ENCODE assay signal across 17 mouse cellular contexts in the genomic region with DNA sequence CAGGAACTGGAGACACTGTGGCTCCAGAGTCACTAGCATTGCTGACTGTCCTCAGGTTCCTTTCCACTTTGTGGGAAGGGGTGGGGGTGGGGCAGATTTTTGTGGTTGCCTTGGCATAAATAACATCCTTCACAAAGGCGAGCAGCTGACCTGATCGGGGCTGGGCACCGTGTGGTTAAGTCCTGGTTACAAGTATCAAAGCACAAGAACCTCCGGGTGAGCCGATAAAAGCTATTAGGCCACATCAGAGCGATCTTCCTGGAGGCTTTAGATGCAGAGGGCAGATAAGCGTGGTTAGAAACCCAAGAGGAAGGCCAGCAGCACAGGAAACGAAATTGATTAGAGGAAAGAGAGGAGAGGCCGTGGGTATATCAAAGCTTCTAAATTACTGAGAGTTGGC. TPM values are rescaled to one million over a fixed set of nuclear protein-coding genes. Genes with fewer than 3 reads are reported as not detected.
DNase-seq lines count a peak whose midpoint lies in the region; ATAC-seq and TF ChIP-seq lines count a peak whose summit lies in the region.
"Had no signal": no experiment of that assay in that cellular context is flagged by ENCODE, and none has a peak within 500 bp of the region (broad histone marks: within the 10 kb centered on the region; RNA-seq: fewer than 3 reads in every experiment).

No protein-coding gene starts in this region.

- H3K27ac ChIP-seq in hindbrain, embryonic 11.5 days (ENCODE audit: low read depth, low read length), result no peak overlapping the region
- H3K27ac ChIP-seq in hindbrain, postnatal 0 days, result no peak overlapping the region
- H3K27ac ChIP-seq in MEL (ENCODE audit: control insufficient read depth, low read depth, low read length), result no peak overlapping the region
- H3K27ac ChIP-seq in embryonic facial prominence, embryonic 10.5 days (replicated peaks), result peak overlapping the region; percentile 48
- H3K27ac ChIP-seq in intestine, postnatal 0 days (ENCODE audit: low read depth, low read length), result no peak overlapping the region
- H3K27ac ChIP-seq: limb, embryonic 13.5 days had no signal

- TF ChIP-seq RAD21 in MEL (IDR thresholded peaks at IDR 0.05; ENCODE audit: low read depth, low read length), result no peak

- H3K4me2 ChIP-seq in hindbrain, embryonic 11.5 days (replicated peaks; ENCODE audit: low read depth, low read length), result no peak overlapping the region
- H3K4me2 ChIP-seq in hindbrain, postnatal 0 days (ENCODE audit: low read depth, low read length), result no peak overlapping the region
- H3K4me2 ChIP-seq in myocyte (ENCODE audit: low read depth), result peak overlapping the region; percentile 15
- no peak overlapping the region for H3K4me2 ChIP-seq in intestine, postnatal 0 days (replicated peaks; ENCODE audit: low read depth)
- H3K4me2 ChIP-seq: heart, embryonic 12.5 days; limb, embryonic 13.5 days had no signal

- no peak for DNase-seq in hindbrain, embryonic 11.5 days (ENCODE audit: low spot score)
- no peak for DNase-seq in hindbrain, postnatal 0 days (ENCODE audit: low spot score)
- peak; percentile 40 for DNase-seq in MEL (ENCODE audit: low read depth, low spot score)
- DNase-seq in embryonic facial prominence, embryonic 10.5 days (ENCODE audit: low spot score), result peak; percentile 62
- DNase-seq in right cerebral cortex, postnatal 25 days, result no peak
- DNase-seq: adrenal gland, adult 2 months; cerebellum, adult 9-11 months; forebrain, postnatal 0 days; gastrocnemius, postnatal 14 days; heart, postnatal 4 days; kidney, adult 11 months; lung, postnatal 4 days had no signal

- no peaks in the 10 kb centered on the region for H3K36me3 ChIP-seq in hindbrain, embryonic 11.5 days (ENCODE audit: control insufficient read depth, insufficient read depth, low read length)
- no peaks in the 10 kb centered on the region for H3K36me3 ChIP-seq in hindbrain, postnatal 0 days (ENCODE audit: insufficient read depth, low read length)
- peaks cover 0 to 3% of the 10 kb centered on the region in 2 experiments; a peak in 2 of 4 replicates for H3K36me3 ChIP-seq in MEL (ENCODE audit: control insufficient read depth in 1 of 2, insufficient read depth in 2 of 2, low read length in 2 of 2)
- H3K36me3 ChIP-seq in embryonic facial prominence, embryonic 10.5 days (replicated peaks), result no peaks in the 10 kb centered on the region
- H3K36me3 ChIP-seq in myocyte (ENCODE audit: control insufficient read depth, insufficient read depth), result peaks cover 3% of the 10 kb centered on the region
- no peaks in the 10 kb centered on the region for H3K36me3 ChIP-seq in intestine, postnatal 0 days (ENCODE audit: control insufficient read depth, insufficient read depth)
- H3K36me3 ChIP-seq: heart, embryonic 12.5 days; limb, embryonic 13.5 days had no signal

- H3K9me3 ChIP-seq in hindbrain, embryonic 11.5 days (ENCODE audit: control insufficient read depth, low read length), result no peaks in the 10 kb centered on the region
- peaks cover 9% of the 10 kb centered on the region for H3K9me3 ChIP-seq in hindbrain, postnatal 0 days (ENCODE audit: low read length)
- no peaks in the 10 kb centered on the region for H3K9me3 ChIP-seq in MEL (replicated peaks; ENCODE audit: insufficient read depth, low read length)
- no peaks in the 10 kb centered on the region; the same call in 1 of the 2 replicates for H3K9me3 ChIP-seq in embryonic facial prominence, embryonic 10.5 days
- H3K9me3 ChIP-seq in intestine, postnatal 0 days (ENCODE audit: control insufficient read depth), result no peaks in the 10 kb centered on the region
- H3K9me3 ChIP-seq: heart, embryonic 12.5 days; limb, embryonic 13.5 days had no signal

- 57% methylated on average over 9 of the region's 9 CpGs for WGBS in hindbrain, embryonic 11.5 days
- 51% methylated on average over 9 of the region's 9 CpGs for WGBS in hindbrain, postnatal 0 days
- WGBS in embryonic facial prominence, embryonic 10.5 days, result 38% methylated on average over 9 of the region's 9 CpGs
- WGBS in intestine, postnatal 0 days, result 55% methylated on average over 9 of the region's 9 CpGs

- H3K4me3 ChIP-seq in hindbrain, embryonic 11.5 days (ENCODE audit: low read depth, low read length), result no peak overlapping the region
- no peak overlapping the region for H3K4me3 ChIP-seq in hindbrain, postnatal 0 days (ENCODE audit: low read length)
- H3K4me3 ChIP-seq in MEL (ENCODE audit: control insufficient read depth in 1 of 2, insufficient read depth in 1 of 2, low read depth in 2 of 2, low read length in 2 of 2) (no peak overlapping the region), myocyte (no peak overlapping the region)
- H3K4me3 ChIP-seq in embryonic facial prominence, embryonic 10.5 days, result no peak overlapping the region
- H3K4me3 ChIP-seq in intestine, postnatal 0 days (ENCODE audit: low read depth, low read length), result no peak overlapping the region
- H3K4me3 ChIP-seq: heart, embryonic 12.5 days; limb, embryonic 13.5 days had no signal

- no peak overlapping the region for H3ac ChIP-seq in myocyte (ENCODE audit: control insufficient read depth, insufficient read length)

- TF ChIP-seq EP300 in MEL (IDR thresholded peaks at IDR 0.05; ENCODE audit: low read depth in 1 of 2, low read length in 2 of 2), result peak; percentile 33 to 43; a peak in 2 of 4 replicates

- H3K9ac ChIP-seq in hindbrain, embryonic 11.5 days (ENCODE audit: low read depth, low read length), result no peak overlapping the region
- no peak overlapping the region for H3K9ac ChIP-seq in hindbrain, postnatal 0 days (replicated peaks; ENCODE audit: low read length)
- H3K9ac ChIP-seq in MEL (ENCODE audit: control insufficient read depth, low read depth, low read length, poor library complexity, severe bottlenecking), result no peak overlapping the region
- H3K9ac ChIP-seq in intestine, postnatal 0 days (ENCODE audit: low read depth, low read length), result no peak overlapping the region
- H3K9ac ChIP-seq: forebrain, postnatal 0 days; heart, embryonic 12.5 days; limb, embryonic 13.5 days had no signal

- H3K79me2 ChIP-seq in MEL (ENCODE audit: control insufficient read depth, insufficient read depth, low read length, poor library complexity) (no peaks in the 10 kb centered on the region), myocyte (ENCODE audit: control insufficient read depth, insufficient read depth) (no peaks in the 10 kb centered on the region)

- no peak for TF ChIP-seq CTCF in hindbrain, postnatal 0 days (IDR thresholded peaks at IDR 0.05; ENCODE audit: low read depth)
- TF ChIP-seq CTCF in MEL (IDR thresholded peaks at IDR 0.05 in 2 of 3, conservative IDR thresholded peaks at IDR 0.05 in 1 of 3; ENCODE audit: control insufficient read depth in 1 of 3, insufficient read depth in 1 of 3, low read depth in 2 of 3, low read length in 3 of 3, poor library complexity in 1 of 3, severe bottlenecking in 1 of 3), result no peak
- TF ChIP-seq CTCF in intestine, postnatal 0 days (IDR thresholded peaks at IDR 0.05; ENCODE audit: low read depth), result no peak

- TF ChIP-seq POLR2A in MEL (IDR thresholded peaks at IDR 0.05; ENCODE audit: control insufficient read depth in 1 of 2, insufficient read depth in 1 of 2, low read depth in 1 of 2, low read length in 2 of 2, poor library complexity in 1 of 2), result no peak
- no peak for TF ChIP-seq POLR2A in myocyte (IDR thresholded peaks at IDR 0.05; ENCODE audit: insufficient read length, low read depth)

- H3K4me1 ChIP-seq in hindbrain, embryonic 11.5 days (replicated peaks; ENCODE audit: control insufficient read depth, insufficient read depth, low read length), result 0 out of 2 replicates have a peak, but pooled peaks cover 3% of the 10 kb centered on the region
- H3K4me1 ChIP-seq in hindbrain, postnatal 0 days (ENCODE audit: insufficient read depth, low read length), result no peaks in the 10 kb centered on the region
- H3K4me1 ChIP-seq in MEL (ENCODE audit: control insufficient read depth in 1 of 2, insufficient read depth in 2 of 2, low read length in 2 of 2), result peaks cover 0 to 9% of the 10 kb centered on the region in 2 experiments; a peak in 1 of 4 replicates
- peaks cover 26% of the 10 kb centered on the region for H3K4me1 ChIP-seq in embryonic facial prominence, embryonic 10.5 days
- H3K4me1 ChIP-seq in intestine, postnatal 0 days (replicated peaks; ENCODE audit: control insufficient read depth, insufficient read depth, low read length), result no peaks in the 10 kb centered on the region
- H3K4me1 ChIP-seq: heart, embryonic 12.5 days had no signal

- no peaks in the 10 kb centered on the region for H3K27me3 ChIP-seq in hindbrain, embryonic 11.5 days (ENCODE audit: control insufficient read depth, insufficient read depth, low read length)
- no peaks in the 10 kb centered on the region for H3K27me3 ChIP-seq in hindbrain, postnatal 0 days (ENCODE audit: insufficient read depth, low read length)
- no peaks in the 10 kb centered on the region for H3K27me3 ChIP-seq in MEL (ENCODE audit: control insufficient read depth in 1 of 2, insufficient read depth in 2 of 2, low read length in 2 of 2)
- no peaks in the 10 kb centered on the region for H3K27me3 ChIP-seq in embryonic facial prominence, embryonic 10.5 days (replicated peaks; ENCODE audit: low read depth, poor library complexity, severe bottlenecking)
- H3K27me3 ChIP-seq in myocyte (ENCODE audit: control insufficient read depth, insufficient read depth, insufficient read length), result no peaks in the 10 kb centered on the region
- H3K27me3 ChIP-seq in intestine, postnatal 0 days (replicated peaks; ENCODE audit: control insufficient read depth, insufficient read depth, low read length), result no peaks in the 10 kb centered on the region
- H3K27me3 ChIP-seq: CH12.LX; heart, embryonic 12.5 days; limb, embryonic 13.5 days had no signal

- peak; percentile 26; the same call in 1 of the 2 replicates for ATAC-seq in hindbrain, embryonic 11.5 days (ENCODE audit: low FRiP score)
- no peak for ATAC-seq in hindbrain, postnatal 0 days
- no peak for ATAC-seq in intestine, postnatal 0 days
- ATAC-seq: forebrain, postnatal 0 days had no signal

TF ChIP-seq in MEL, 35 proteins besides CTCF, POLR2A, EP300 and RAD21 (continues in another document):
- peak; percentile 28; the same call in 1 of the 2 replicates for TF ChIP-seq TCF12 (IDR thresholded peaks at IDR 0.05; ENCODE audit: low read depth, low read length)
- TF ChIP-seq MYC (IDR thresholded peaks at IDR 0.05; ENCODE audit: low read depth, low read length), result no peak

TF ChIP-seq in myocyte, 11 proteins besides CTCF, POLR2A, EP300 and RAD21 (continues in another document):
- no peak for TF ChIP-seq POLR2AphosphoS2 (IDR thresholded peaks at IDR 0.05; ENCODE audit: insufficient read length, low read depth)

RNA-seq across cellular contexts. Expression of a gene that starts 55.1 kb away (rescaled TPM):
- 0.26 and 0.86 TPM in 2 replicates for polyA plus RNA-seq in hindbrain, embryonic 11.5 days (2014; fragmentation: Nextera tagmentation; extraction: Ambion mirVana)
- total RNA-seq in hindbrain, postnatal 0 days (2014; rRNA removed), result 18.0 TPM in 2 replicates
- 4.1 and 4.8 TPM in 2 replicates for polyA plus RNA-seq in hindbrain, postnatal 0 days (2015; fragmentation: Nextera tagmentation; extraction: Ambion mirVana)
- 0.69 and 7.0 TPM in 2 replicates for total RNA-seq in MEL (2012; rRNA removed)
- 1 to 10 TPM in 1 of 2 experiments, not detected in 1; 3.3 TPM for polyA plus RNA-seq in MEL (2012; ENCODE audit: insufficient read depth in 1 of 2, insufficient read length in 2 of 2, low read depth in 1 of 2, low replicate concordance in 2 of 2, missing spikeins in 1 of 2)
- polyA plus RNA-seq in embryonic facial prominence, embryonic 10.5 days (2016; fragmentation: Nextera tagmentation; extraction: Ambion mirVana), result 1.3 and 1.5 TPM in 2 replicates
- 7.2 TPM for polyA plus RNA-seq in myocyte (2012; fragmentation: generic; extraction: Trizol)
- 0.05 and 0.13 TPM in 2 replicates for polyA plus RNA-seq in intestine, postnatal 0 days (2015; fragmentation: Nextera tagmentation; extraction: Ambion mirVana)

Comparison
In these comparisons a context has a peak if more than half of its experiments do, and no peak if none do; other contexts are left out.
1. DNase-seq: peak in MEL (single experiment) and embryonic facial prominence, embryonic 10.5 days (single experiment); none in hindbrain, embryonic 11.5 days (single experiment), hindbrain, postnatal 0 days (single experiment) and right cerebral cortex, postnatal 25 days (single experiment).